Mouse (Mus musculus): ENCODE measurements around the gene Dus2.
"Not testable (repeated sequence)": the region's sequence is repeated elsewhere in the genome, so short reads cannot be mapped to it uniquely, and the experiment has no call there.

Dus2 gene

DNA sequence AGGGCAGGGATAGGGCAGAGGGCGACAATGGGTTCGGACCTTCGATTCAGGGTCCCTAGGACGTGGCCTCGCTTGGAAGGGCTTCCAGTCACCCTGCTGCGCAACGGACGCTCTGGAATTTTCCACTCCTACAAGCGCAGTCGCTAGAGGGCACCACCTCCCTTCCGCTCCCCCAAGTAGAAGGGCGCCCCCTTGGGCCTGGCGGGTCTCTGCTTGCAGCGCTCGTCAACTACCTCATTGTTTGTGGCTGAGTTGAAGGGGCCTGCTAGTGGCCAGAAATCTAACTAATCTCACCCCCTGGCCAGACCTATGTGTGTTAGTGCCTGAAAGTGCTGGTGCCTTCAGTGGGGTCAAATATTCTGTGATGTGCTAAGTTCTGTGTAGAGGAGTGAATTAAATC, 11.8 kb upstream of the Dus2 start, which contains the start of gene Dpep3:
TSS of gene Dpep3 (minus strand) at position 105 of the 400 bp plus-strand sequence.
- in situ Hi-C loops (cut with MboI; ENCODE audit: low pct_unique_long_range_greater_than_20kb in 1 of 2, low sequenced_read_pairs in 2 of 2, unreplicated experiment in 1 of 2), result no loop called here

DNA sequence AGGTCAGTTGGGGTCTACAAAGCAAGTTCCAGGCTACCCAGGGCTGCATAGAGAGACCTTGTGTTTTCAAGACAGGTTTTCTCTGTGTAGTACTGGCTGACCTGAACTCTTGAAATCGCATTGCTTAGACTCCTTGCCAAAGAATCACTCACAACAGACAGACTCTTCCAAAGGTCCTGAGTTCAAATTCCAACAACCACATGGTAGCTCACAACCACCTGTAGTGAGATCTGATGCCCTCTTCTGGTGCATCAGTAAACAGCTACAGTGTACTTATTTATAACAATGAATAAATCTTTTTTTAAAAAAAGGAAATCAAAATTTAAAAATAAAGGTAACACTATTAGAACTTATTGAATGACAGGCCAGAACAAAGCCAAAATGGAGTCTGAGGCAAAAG, 10.0 kb upstream of the Dus2 start:
- in situ Hi-C loops (cut with MboI; ENCODE audit: low pct_unique_long_range_greater_than_20kb in 1 of 2, low sequenced_read_pairs in 2 of 2, unreplicated experiment in 1 of 2), result no loop called here

DNA sequence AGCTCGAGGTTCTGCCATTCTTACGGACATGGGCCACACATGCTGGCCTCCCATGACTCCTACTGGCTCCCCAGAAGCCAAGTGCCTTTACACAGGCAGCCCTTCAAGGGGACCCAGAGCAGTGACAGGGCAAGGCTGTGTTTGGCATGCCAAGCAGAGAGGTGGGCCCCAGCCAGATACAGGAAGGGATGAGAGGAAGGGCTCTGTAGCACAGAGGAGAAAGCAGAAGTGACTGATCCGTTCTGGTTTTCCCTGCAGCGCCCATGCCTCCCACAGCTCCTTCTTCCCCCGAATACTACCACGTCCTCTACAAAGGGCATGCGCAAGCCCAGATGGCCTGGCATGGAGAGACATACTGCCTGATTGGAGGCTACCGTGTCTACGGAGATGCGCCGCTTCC, 7.7 kb upstream of the Dus2 start:
- in situ Hi-C loops (cut with MboI; ENCODE audit: low pct_unique_long_range_greater_than_20kb in 1 of 2, low sequenced_read_pairs in 2 of 2, unreplicated experiment in 1 of 2), result not testable (repeated sequence)

DNA sequence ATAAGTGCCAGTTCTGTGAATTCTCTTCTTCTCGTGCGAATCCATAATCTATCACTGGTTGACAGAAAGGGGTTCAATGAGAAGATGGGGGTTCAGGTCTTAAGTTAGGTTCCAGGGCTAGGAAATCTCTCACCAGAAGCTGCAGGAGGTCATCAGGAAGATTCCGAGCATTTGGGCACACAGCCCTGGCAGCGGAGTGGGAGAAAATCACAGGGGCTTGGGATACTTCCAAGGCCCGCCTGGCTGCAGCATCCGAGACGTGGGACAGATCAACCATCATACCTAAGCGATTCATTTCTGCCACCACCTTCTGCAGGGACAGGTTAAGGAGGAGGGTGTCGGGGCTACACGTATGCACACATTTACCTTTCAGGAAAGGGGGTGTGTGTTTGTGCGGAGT, 2.6 kb upstream of the Dus2 start:
- in situ Hi-C loops (cut with MboI; ENCODE audit: low pct_unique_long_range_greater_than_20kb in 1 of 2, low sequenced_read_pairs in 2 of 2, unreplicated experiment in 1 of 2), result no loop called here

DNA sequence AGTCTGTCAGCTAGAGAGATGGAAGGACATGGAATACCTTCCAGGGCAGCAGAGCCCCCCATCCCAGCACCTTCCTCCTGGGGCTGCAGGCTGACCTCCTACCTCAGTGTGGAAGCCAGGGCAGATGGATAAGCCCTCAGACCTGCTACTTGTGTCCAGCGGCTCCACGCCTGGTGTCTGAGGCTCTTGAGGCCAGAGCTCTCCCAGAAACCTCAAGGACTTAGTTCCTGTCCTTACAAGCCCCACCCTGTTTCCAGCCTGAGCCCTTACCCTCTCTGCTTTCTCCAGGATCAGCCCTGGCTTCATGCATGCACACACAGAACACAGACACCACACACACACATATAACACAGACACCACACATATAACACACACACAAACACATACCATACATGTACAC, 409 bp downstream of the Dus2 start:
- in situ Hi-C loops (cut with MboI; ENCODE audit: low pct_unique_long_range_greater_than_20kb in 1 of 2, low sequenced_read_pairs in 2 of 2, unreplicated experiment in 1 of 2), result no loop called here

DNA sequence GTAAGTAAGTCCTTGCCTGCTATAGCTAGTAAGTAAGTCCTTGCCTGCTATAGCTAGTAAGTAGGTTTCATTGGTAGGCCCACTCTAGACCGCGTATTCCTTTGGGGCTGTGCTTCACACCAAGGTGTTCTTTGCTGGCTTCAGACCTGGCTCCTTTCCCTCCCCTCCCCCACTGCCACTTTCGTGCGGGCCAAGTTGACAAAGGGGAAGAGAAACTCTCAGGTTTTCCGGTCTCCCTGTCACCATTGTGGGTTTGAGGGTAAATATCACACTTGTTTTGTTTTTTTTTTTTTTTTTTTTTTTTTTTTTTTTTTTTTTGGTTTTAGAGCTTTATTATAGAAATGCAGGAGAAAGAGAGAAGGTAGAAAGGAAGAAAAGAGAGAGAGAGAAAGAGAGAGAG, 1.4 kb downstream of the Dus2 start:
- in situ Hi-C loops (cut with MboI; ENCODE audit: low pct_unique_long_range_greater_than_20kb in 1 of 2, low sequenced_read_pairs in 2 of 2, unreplicated experiment in 1 of 2), result no loop called here

DNA sequence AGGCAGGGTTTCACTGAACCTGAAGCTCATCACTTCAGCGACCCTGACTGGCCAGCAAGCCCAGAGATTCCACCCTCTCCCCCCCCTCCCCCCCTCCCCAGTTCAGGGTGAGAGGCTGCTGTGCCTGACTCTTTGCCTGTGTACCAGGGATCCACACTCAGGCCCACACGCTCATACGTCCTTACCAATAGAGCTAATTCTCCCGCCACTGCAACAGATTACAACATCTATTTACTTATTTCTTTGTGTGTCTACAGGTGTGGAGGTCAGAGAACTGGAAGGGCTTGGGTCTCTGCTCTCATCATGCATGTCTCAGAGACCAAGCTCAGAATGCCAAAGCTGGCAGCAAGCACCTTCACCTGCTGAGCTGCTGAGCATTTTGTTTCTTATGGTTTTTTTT, 2.1 kb downstream of the Dus2 start:
- in situ Hi-C loops (cut with MboI; ENCODE audit: low pct_unique_long_range_greater_than_20kb in 1 of 2, low sequenced_read_pairs in 2 of 2, unreplicated experiment in 1 of 2), result no loop called here

DNA sequence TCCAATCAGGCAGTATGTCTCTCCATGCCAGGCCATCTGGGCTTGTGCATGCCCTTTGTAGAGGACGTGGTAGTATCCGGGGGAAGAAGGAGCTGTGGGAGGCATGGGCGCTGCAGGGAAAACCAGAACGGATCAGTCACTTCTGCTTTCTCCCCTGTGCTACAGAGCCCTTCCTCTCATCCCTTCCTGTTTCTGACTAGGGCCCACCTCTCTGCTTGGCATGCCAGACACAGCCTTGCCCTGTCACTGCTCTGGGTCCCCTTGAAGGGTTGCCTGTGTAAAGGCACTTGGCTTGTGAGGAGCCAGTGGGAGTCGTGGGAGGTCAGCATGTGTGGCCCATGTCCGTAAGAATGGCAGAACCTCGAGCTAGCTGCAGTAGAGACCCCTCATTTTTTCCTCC, 5.2 kb downstream of the Dus2 start:
- in situ Hi-C loops (cut with MboI; ENCODE audit: low pct_unique_long_range_greater_than_20kb in 1 of 2, low sequenced_read_pairs in 2 of 2, unreplicated experiment in 1 of 2), result no loop called here

DNA sequence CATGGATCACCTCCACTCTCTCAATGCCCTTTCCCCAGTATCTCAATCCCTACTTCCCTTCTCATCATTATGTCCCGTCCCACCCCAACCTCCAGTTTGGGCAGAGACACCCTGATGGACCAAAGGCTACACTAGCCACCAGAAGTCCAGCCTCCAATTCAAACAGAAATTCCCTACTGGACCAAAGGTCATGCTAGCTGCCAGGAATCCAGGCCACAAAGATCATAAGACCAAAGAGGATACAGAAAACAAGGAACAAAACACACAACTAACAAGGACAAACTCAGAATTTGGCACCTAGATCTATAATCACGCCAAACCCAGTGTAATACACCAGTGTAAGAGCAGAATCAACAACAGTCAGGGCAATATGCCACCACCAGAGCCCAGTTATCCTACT, 7.8 kb downstream of the Dus2 start:
- in situ Hi-C loops (cut with MboI; ENCODE audit: low pct_unique_long_range_greater_than_20kb in 1 of 2, low sequenced_read_pairs in 2 of 2, unreplicated experiment in 1 of 2), result no loop called here

DNA sequence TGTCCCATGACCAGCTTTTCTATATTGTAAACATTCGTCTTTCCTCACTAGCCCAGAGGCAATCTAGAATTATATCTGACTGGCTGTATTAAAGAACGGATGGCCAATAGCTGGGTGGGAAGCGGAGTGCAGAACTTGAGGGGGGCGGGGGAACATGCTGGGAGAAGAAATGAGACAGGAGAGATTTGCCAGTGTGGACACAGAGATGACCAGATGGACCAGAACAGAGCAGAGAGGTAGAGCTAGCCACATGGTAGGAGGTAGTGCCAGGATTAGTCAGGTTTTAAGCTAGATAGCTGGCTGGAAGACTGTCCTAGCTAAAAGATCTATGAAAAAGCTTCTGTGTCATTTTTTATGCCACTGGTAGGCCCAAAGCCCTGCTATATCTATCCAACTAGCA, 10.8 kb downstream of the Dus2 start:
- in situ Hi-C loops (cut with MboI; ENCODE audit: low pct_unique_long_range_greater_than_20kb in 1 of 2, low sequenced_read_pairs in 2 of 2, unreplicated experiment in 1 of 2), result no loop called here

DNA sequence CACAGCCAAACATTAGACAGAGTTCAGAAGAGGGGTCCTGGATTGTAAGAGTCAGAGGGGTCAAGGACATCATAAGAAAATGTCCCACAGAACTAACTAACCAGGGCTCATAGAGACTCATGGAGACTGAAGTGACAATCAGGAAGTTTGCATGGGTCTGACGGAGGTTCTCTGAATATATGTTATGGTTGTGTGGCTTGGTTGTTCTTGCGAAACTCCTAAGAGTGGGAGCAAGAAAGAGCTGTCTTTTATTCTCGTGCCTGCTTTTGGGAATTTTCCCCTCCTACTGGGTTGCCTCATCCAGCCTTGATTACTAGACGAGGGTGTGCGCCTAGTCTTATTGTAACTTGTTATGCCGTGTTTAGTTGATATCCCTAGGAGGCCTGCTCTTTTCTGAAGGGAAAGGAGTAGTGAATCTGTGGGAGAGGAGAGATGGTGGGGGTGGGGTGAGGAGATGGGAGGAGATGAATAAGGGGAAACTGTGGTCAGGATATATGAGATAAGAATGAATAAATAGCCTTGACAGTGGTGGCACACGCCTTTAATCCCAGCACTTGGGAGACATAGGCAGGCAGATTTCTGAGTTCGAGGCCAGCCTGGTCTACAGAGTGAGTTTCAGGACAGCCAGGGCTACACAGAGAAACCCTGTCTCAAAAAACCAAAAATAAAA, 13.5 kb downstream of the Dus2 start:
- in situ Hi-C loops (cut with MboI; ENCODE audit: low pct_unique_long_range_greater_than_20kb in 1 of 2, low sequenced_read_pairs in 2 of 2, unreplicated experiment in 1 of 2), result no loop called here

DNA sequence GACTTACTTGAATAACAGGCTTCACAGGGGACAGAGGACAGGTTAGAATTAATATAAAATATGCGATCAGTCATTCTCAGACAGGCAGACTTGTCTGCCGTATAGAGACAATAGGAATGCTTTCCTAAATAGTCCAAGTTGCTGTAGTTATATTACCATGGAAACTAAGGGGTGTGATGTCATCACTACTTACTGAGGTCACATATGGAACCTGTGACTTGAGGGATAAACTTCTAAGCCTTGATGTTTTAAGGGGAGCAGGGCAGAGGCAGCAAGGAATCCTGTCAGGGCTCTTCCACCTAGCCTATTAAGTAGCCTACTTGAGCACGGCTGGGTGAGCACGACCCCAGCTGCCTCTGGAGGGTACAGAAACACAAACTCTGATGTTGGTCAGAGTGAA, 14.7 kb downstream of the Dus2 start, which contains the start of gene Dpep2nb:
TSS of gene Dpep2nb (minus strand) at position 101 of the 400 bp plus-strand sequence.
- in situ Hi-C loops (cut with MboI; ENCODE audit: low pct_unique_long_range_greater_than_20kb in 1 of 2, low sequenced_read_pairs in 2 of 2, unreplicated experiment in 1 of 2), result no loop called here

DNA sequence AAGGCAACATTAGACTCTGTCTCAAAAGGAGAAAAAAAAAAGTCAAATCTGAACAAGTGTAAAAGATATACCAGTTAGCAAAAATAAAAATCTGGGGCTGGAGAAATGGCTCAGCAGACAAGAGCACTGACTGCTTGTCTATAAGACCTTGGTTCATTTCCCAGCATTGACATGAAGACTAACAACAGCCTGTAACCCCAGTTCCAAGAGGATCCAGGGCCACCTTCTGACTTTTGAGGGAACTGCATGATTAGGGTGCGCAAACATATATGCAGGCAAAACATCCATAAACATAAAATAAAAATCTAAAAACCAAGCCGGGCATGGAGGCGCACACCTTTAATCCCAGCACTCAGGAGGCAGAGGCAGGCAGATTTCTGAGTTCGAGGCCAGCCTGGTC, 15.3 kb downstream of the Dus2 start:
- in situ Hi-C loops (cut with MboI; ENCODE audit: low pct_unique_long_range_greater_than_20kb in 1 of 2, low sequenced_read_pairs in 2 of 2, unreplicated experiment in 1 of 2), result no loop called here

DNA sequence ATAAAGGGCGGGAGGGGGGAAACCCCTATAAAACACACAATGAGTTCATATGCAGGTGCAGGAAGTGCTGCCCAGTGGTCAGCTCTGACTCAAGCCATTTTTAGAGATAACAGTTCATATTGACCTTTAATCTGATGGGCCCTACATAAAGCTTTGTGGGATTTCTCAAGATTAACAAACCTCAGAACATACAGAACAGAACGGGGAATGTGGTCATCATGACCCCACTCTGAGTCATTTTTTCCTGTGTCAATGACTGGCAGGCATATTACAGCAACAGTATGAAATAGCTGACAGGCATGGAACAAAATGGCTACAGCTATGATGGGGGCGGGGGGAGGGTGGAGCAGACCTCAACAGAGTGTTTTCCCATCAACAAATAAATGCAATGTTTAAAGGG, 16.0 kb downstream of the Dus2 start:
- in situ Hi-C loops (cut with MboI; ENCODE audit: low pct_unique_long_range_greater_than_20kb in 1 of 2, low sequenced_read_pairs in 2 of 2, unreplicated experiment in 1 of 2), result no loop called here

DNA sequence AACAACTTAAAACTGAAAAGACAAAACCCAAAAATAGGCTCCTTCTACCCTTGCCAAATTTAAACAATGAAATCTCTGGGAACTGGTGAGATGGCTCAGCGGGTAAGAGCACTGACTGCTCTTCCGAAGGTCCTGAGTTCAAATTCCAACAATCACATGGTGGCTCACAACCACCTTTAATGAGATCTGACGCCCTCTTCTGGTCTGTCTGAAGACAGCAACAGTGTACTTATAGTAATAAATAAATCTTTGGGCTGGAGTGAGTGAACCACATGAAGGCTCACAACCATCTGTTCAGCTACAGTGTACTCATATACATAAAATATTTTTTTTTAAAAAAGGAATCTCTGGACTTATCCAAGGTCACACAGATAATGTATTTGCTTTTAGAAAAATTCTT, 16.8 kb downstream of the Dus2 start:
- in situ Hi-C loops (cut with MboI; ENCODE audit: low pct_unique_long_range_greater_than_20kb in 1 of 2, low sequenced_read_pairs in 2 of 2, unreplicated experiment in 1 of 2), result not testable (repeated sequence)

DNA sequence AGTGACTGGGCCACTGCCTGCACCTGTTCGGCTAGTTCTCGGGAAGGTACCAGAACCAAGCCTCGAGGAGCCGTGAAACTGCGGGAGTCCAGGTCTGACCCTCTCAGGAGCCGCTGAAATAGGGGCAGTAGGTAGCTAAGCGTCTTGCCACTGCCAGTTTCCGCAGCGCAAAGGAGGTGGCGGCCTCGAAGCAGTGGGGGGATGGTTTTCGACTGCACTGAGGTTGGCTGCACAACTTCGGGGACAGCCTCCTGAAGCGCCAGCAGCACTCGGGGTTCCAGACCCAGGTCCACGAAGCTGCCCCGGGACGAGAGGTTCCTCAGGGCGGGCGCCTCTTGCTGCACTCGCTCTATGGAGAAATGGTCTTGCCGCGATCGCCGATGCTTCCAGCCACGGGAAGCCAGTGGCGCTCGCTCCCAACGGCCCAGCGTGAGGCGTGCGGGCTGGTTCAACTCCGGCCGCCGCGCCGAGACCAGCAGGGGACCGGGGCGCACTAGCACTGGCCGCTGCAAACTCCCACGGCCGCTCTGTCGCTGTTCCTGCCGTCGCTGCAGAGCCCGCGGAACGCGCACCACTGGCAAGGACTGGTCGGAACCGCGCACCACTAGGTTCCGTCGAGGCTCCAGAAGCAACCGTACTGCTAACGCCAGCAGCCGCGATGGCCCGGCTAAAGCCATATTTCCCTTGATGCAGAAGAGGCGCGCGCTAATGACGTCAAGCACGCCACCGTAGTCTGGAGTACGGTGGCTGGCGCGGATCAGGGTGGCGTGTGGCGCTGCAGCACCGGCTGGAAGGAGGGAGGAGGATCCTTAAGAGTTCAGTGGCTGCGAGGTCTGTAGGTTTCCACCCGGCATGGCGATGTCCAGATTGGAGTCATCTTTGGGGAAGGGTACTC, 19.9 kb downstream of the Dus2 start:
- in situ Hi-C loops (cut with MboI; ENCODE audit: low pct_unique_long_range_greater_than_20kb in 1 of 2, low sequenced_read_pairs in 2 of 2, unreplicated experiment in 1 of 2), result loop anchor here in 1 of 2 experiments (10.0 kb wide), 1 partner anchor 296 kb away; no protein-coding TSS in a partner anchor

DNA sequence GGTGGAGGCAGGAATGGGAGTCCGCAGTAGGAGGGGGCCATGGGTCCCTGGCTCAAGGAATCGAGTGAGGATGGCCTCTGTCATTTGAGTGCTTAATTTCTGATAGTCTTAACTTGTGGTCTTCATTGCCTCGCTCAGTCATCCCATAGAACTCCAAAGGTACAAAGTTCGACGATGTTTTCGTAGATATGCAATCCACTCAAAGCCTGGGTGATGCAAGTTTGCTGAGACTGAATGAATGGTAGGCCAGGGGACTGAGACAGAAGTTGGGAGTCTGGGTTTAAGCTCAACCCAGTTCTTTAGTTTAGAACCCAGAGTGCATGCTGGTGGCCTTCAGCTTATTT, 20.5 kb downstream of the Dus2 start, which contains the start of gene Ddx28:
TSS of gene Ddx28 (minus strand) at position 240 of the 344 bp plus-strand sequence.
- in situ Hi-C loops (cut with MboI; ENCODE audit: low pct_unique_long_range_greater_than_20kb in 1 of 2, low sequenced_read_pairs in 2 of 2, unreplicated experiment in 1 of 2), result loop anchor here in 1 of 2 experiments (10.0 kb wide), 1 partner anchor 297 kb away; no protein-coding TSS in a partner anchor

DNA sequence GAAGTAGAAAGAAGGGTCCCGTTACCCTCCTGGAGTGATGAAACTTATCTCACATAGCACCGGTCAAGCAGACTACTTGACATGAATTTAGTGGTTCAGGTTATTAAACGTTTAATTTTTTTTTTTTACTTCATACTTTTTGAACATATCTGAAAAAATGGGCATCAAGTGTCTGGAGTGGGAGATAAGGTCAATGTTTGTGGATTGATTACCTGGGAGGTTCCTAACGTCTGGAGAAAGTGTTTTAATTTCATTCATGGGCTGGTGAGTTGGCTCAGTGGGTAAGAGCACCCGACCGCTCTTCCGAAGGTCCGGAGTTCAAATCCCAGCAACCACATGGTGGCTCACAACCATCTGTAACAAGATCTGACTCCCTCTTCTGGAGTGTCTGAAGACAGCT, 21.1 kb downstream of the Dus2 start:
- in situ Hi-C loops (cut with MboI; ENCODE audit: low pct_unique_long_range_greater_than_20kb in 1 of 2, low sequenced_read_pairs in 2 of 2, unreplicated experiment in 1 of 2), result loop anchor here in 1 of 2 experiments (10.0 kb wide), 1 partner anchor 297 kb away; no protein-coding TSS in a partner anchor

DNA sequence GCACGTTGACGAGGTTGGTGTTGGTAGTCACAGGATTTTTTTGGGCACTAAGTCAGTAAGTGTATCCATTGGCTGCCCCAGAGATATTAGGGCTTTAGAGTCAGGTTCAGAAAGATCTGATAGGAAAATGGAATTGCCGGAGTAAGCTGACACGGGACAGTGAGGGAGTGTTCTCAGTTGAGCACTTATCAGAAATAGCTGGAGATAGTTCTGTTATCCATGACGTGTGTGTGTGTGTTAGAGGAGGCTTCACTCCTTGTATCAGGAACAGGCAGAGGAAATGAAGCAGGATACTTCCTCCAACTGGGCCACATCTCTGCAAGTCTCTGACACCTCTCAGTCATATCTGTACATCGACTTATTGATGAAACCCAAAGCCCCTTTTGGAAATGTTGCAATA, 25.1 kb downstream of the Dus2 start:
- in situ Hi-C loops (cut with MboI; ENCODE audit: low pct_unique_long_range_greater_than_20kb in 1 of 2, low sequenced_read_pairs in 2 of 2, unreplicated experiment in 1 of 2), result loop anchor here in 1 of 2 experiments (10.0 kb wide), 1 partner anchor 301 kb away; no protein-coding TSS in a partner anchor
